Mouse (Mus musculus) MEL (cell line): Measurements from ENCODE around the gene Zfp609. TPM values are rescaled to one million over a fixed set of nuclear protein-coding genes. Genes with fewer than 3 reads are reported as not detected.
A peak's percentile ranks its signal among the peaks of the same experiment; 100 is the strongest.

ENCODE experiments used
- DNase-seq: peaks from one replicate; pipeline ENCODE4 v3.0.0; 2011; ENCODE audit warnings: low read depth, low spot score
- H3K27ac ChIP-seq: 2 replicates; pipeline ENCODE4 v1.5.1; 2012; ENCODE audit warnings: low read depth, mild to moderate bottlenecking, control low read depth, low read length, moderate library complexity; ENCODE audit not compliant: control insufficient read depth
- H3K27me3 ChIP-seq, 2 experiments: fragments of 150-350 bp in 1 of 2; sonication (generic) in 1 of 2; 2 replicates each; pipeline ENCODE4 v1.6.1; 2012; ENCODE audit warnings: low read length in 2 of 2, mild to moderate bottlenecking in 2 of 2, improper control_type of control experiment in 1 of 2, moderate library complexity in 1 of 2; ENCODE audit not compliant: insufficient read depth in 2 of 2, control insufficient read depth in 1 of 2
- H3K36me3 ChIP-seq, 2 experiments: 2 replicates each; pipeline ENCODE4 v1.6.1; 2012 to 2014; ENCODE audit warnings: low read length in 2 of 2, improper control_type of control experiment in 1 of 2, inconsistent platforms in 1 of 2, mild to moderate bottlenecking in 1 of 2; ENCODE audit not compliant: insufficient read depth in 2 of 2, control insufficient read depth in 1 of 2
- H3K4me1 ChIP-seq, 2 experiments: fragments of 150-350 bp in 1 of 2; sonication (generic) in 1 of 2; 2 replicates each; pipeline ENCODE4 v1.6.1; 2012; ENCODE audit warnings: low read length in 2 of 2, improper control_type of control experiment in 1 of 2, mild to moderate bottlenecking in 1 of 2; ENCODE audit not compliant: insufficient read depth in 2 of 2, control insufficient read depth in 1 of 2
- H3K4me3 ChIP-seq, 2 experiments: fragments of 150-350 bp in 1 of 2; sonication (generic) in 1 of 2; 2 replicates each; pipeline ENCODE4 v1.5.1; 2012; ENCODE audit warnings: low read depth in 2 of 2, low read length in 2 of 2, mild to moderate bottlenecking in 2 of 2, moderate library complexity in 2 of 2, control low read depth in 1 of 2, improper control_type of control experiment in 1 of 2; ENCODE audit not compliant: control insufficient read depth in 1 of 2, insufficient read depth in 1 of 2
- H3K79me2 ChIP-seq: 2 replicates; pipeline ENCODE4 v1.6.1; 2012; ENCODE audit warnings: mild to moderate bottlenecking, low read length, moderate library complexity; ENCODE audit not compliant: control insufficient read depth, poor library complexity, insufficient read depth
- H3K9ac ChIP-seq: 2 replicates; pipeline ENCODE4 v1.6.1; 2012; ENCODE audit warnings: low read depth, mild to moderate bottlenecking, control low read depth, low read length, moderate library complexity; ENCODE audit not compliant: control insufficient read depth, poor library complexity, severe bottlenecking
- H3K9me3 ChIP-seq: fragments of 150-350 bp; sonication (generic); replicated peaks from 2 replicates; pipeline ENCODE4 v1.6.1; 2012; ENCODE audit warnings: mild to moderate bottlenecking, low read length, improper control_type of control experiment, moderate library complexity; ENCODE audit not compliant: insufficient read depth
- BHLHE40 ChIP-seq: IDR thresholded peaks from 2 replicates; pipeline ENCODE4 v1.6.1; 2012; ENCODE audit warnings: low read depth, mild to moderate bottlenecking, inconsistent platforms, low read length, improper control_type of control experiment, borderline replicate concordance
- CHD2 ChIP-seq: IDR thresholded peaks from 2 replicates; pipeline ENCODE4 v1.6.1; 2011; ENCODE audit warnings: low read length, improper control_type of control experiment
- ELF1 ChIP-seq: IDR thresholded peaks from 2 replicates; pipeline ENCODE4 v1.6.1; 2014; ENCODE audit warnings: low read depth, mild to moderate bottlenecking, inconsistent platforms, low read length, improper control_type of control experiment, moderate library complexity
- GABPA ChIP-seq: IDR thresholded peaks from 2 replicates; pipeline ENCODE4 v1.6.1; 2012; ENCODE audit warnings: low read depth, mild to moderate bottlenecking, inconsistent platforms, low read length, improper control_type of control experiment, moderate library complexity
- HCFC1 ChIP-seq: IDR thresholded peaks from 2 replicates; pipeline ENCODE4 v1.6.1; 2012; ENCODE audit warnings: low read depth, mild to moderate bottlenecking, inconsistent platforms, low read length, improper control_type of control experiment, moderate library complexity
- JUND ChIP-seq: IDR thresholded peaks from 2 replicates; pipeline ENCODE4 v1.6.1; 2011; ENCODE audit warnings: low read depth, mild to moderate bottlenecking, improper control_type of control experiment, low read length
- KAT2A ChIP-seq: conservative IDR thresholded peaks from 2 replicates; pipeline ENCODE4 v1.6.1; 2012; ENCODE audit warnings: low read depth, low read length, improper control_type of control experiment, inconsistent platforms
- MAZ ChIP-seq: IDR thresholded peaks from 2 replicates; pipeline ENCODE4 v1.6.1; 2012; ENCODE audit warnings: low read depth, mild to moderate bottlenecking, inconsistent platforms, low read length, improper control_type of control experiment
- MYB ChIP-seq: IDR thresholded peaks from 2 replicates; pipeline ENCODE4 v1.6.1; 2011; ENCODE audit warnings: mild to moderate bottlenecking, low read depth, low read length, improper control_type of control experiment
- MYC ChIP-seq: IDR thresholded peaks from 2 replicates; pipeline ENCODE4 v1.6.1; 2011; ENCODE audit warnings: low read depth, mild to moderate bottlenecking, low read length, improper control_type of control experiment, moderate library complexity
- POLR2A ChIP-seq, 2 experiments: IDR thresholded peaks; 2 replicates each; pipeline ENCODE4 v1.6.1; 2011 to 2012; ENCODE audit warnings: low read length in 2 of 2, mild to moderate bottlenecking in 2 of 2, control low read depth in 1 of 2, improper control_type of control experiment in 1 of 2, low read depth in 1 of 2, moderate library complexity in 1 of 2; ENCODE audit not compliant: control insufficient read depth in 1 of 2, insufficient read depth in 1 of 2, poor library complexity in 1 of 2
- POLR2AphosphoS2 ChIP-seq: IDR thresholded peaks from 2 replicates; pipeline ENCODE4 v1.6.1; 2011; ENCODE audit warnings: low read length, improper control_type of control experiment
- RAD21 ChIP-seq: IDR thresholded peaks from 2 replicates; pipeline ENCODE4 v1.6.1; 2011; ENCODE audit warnings: mild to moderate bottlenecking, low read depth, low read length, improper control_type of control experiment
- RCOR1 ChIP-seq: IDR thresholded peaks from 2 replicates; pipeline ENCODE4 v1.6.1; 2012; ENCODE audit warnings: low read depth, mild to moderate bottlenecking, inconsistent platforms, low read length, improper control_type of control experiment
- TBP ChIP-seq: IDR thresholded peaks from 2 replicates; pipeline ENCODE4 v1.8.0; 2011; ENCODE audit warnings: low read depth, low read length, improper control_type of control experiment
- TCF12 ChIP-seq: IDR thresholded peaks from 2 replicates; pipeline ENCODE4 v1.6.1; 2014; ENCODE audit warnings: low read depth, mild to moderate bottlenecking, inconsistent platforms, low read length, improper control_type of control experiment, moderate library complexity
- UBTF ChIP-seq: IDR thresholded peaks from 2 replicates; pipeline ENCODE4 v1.6.1; 2012; ENCODE audit warnings: low read depth, mild to moderate bottlenecking, inconsistent platforms, low read length, improper control_type of control experiment, moderate library complexity, borderline replicate concordance; ENCODE audit not compliant: insufficient read depth
- ZMIZ1 ChIP-seq: IDR thresholded peaks from 2 replicates; pipeline ENCODE4 v1.6.1; 2012; ENCODE audit warnings: low read depth, mild to moderate bottlenecking, inconsistent platforms, low read length, improper control_type of control experiment, moderate library complexity
- polyA plus RNA-seq, 2 experiments: library from polyadenylated mRNA; stranded (reverse) in 1 of 2; unstranded in 1 of 2; fragments of >175 nt in 1 of 2; fragments of >200 nt in 1 of 2; gene quantifications; 2 replicates each; pipeline versions ENCODE4 v1.2.1 to v1.2.4; 2012; ENCODE audit warnings: low replicate concordance in 2 of 2, low read depth in 1 of 2; ENCODE audit not compliant: insufficient read length in 2 of 2, insufficient read depth in 1 of 2, missing spikeins in 1 of 2
- total RNA-seq: library from RNA; depleted of rRNA; stranded (reverse); fragments of 300-350 nt; gene quantifications from 2 replicates; pipeline ENCODE4 v1.2.3, GENCODE M21; 2012

Gene Zfp609
- total and polyA plus RNA-seq, 3 experiments = 2.9 to 26.5 TPM; not detected in 1

DNA sequence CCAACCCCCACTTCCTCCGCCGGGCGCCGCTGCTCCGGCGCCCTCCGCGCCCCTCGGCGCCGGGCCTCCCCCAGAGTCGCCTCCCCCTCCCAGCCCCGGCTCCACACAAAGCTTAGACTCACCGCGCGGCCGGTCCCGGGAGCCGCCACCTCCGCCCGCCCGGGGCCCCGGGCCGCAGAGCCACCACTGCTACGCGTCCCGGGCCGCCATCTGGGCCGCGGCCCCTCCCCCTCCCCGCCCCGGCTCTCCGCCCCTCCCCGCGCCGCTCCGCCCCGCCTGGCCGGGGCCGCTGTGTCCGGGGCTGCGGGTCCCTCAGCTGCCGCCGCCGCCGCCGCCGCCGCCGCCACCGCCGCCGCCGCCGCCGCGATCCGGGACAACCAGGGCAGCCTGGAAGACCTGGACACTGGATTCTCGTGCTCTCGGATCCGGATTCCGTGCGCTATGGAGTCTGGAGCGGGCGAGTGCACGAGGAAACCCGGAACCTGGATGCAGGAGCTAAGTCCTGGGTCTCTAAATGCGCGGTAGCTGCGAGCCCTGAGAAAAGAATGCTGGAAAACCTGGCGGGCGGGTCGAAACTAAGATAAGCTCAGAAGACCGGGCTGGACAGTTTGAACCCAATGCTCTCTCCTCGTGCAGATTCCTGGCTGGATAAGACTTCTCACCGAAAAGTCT, at the start of gene Zfp609 (continued):
- TF ChIP-seq POLR2A (IDR thresholded peaks at IDR 0.05; ENCODE audit: control insufficient read depth in 1 of 2, insufficient read depth in 1 of 2, low read depth in 1 of 2, low read length in 2 of 2, poor library complexity in 1 of 2) (peak; percentile 18 to 44; a peak in 2 of 4 replicates), BHLHE40 (no peak), MAZ (peak; percentile 59; the same call in 1 of the 2 replicates)

DNA sequence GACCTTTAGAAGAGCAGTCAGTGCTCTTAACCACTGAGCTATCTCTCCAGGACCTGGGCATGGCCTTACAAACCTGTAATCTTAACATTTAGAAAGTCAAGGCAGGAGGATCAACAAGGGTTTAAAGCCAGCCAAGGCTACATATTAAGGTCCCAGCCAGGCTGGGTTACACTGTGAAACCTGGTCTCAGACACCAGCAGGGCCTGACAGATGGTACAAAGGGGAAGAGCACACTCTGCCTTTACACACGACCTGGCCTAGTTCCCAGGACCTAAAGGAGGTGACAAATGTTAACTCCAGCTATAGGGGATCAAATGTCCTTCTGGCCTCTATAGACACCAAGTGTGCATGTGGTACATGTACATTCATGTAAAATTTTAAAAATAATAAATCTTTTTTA, 32.3 kb upstream of the Zfp609 start:
- Histone ChIP-seq H3K36me3 (peaks cover 0 to 2% of the 10 kb centered on the region in 2 experiments; a peak in 1 of 4 replicates), H3K9me3 (no peaks in the 10 kb centered on the region), H3K27ac (no peak overlapping the region), H3K79me2 (no peaks in the 10 kb centered on the region), H3K27me3 (no peaks in the 10 kb centered on the region), H3K9ac (no peak overlapping the region), H3K4me1 (no peaks in the 10 kb centered on the region), H3K4me3 (no peak overlapping the region)
- no peak for DNase-seq
- TF ChIP-seq GABPA (no peak), POLR2A (IDR thresholded peaks at IDR 0.05; ENCODE audit: control insufficient read depth in 1 of 2, insufficient read depth in 1 of 2, low read depth in 1 of 2, low read length in 2 of 2, poor library complexity in 1 of 2) (no peak), ELF1 (no peak), MYB (no peak), POLR2AphosphoS2 (no peak), TCF12 (no peak), JUND (no peak), MYC (no peak), UBTF (no peak), CHD2 (no peak), TBP (no peak), BHLHE40 (no peak), KAT2A (no peak), RCOR1 (no peak), RAD21 (no peak), HCFC1 (no peak), ZMIZ1 (no peak)
